Mouse (Mus musculus) forelimb bud, embryonic 11.5 days (tissue): Measurements from ENCODE around the gene Nat9.

ENCODE experiments used
- DNase-seq: peaks from one replicate; pipeline ENCODE4 v3.0.0-alpha.2; 2012; ENCODE audit warnings: low read depth, low spot score

Gene Nat9

GRCm38 (mm10) chr11:115153699-115154292 lies 33.9 kb downstream of the Nat9 start:
- peak; percentile 69 for DNase-seq

GRCm38 (mm10) chr11:115153088-115153487 lies 34.6 kb downstream of the Nat9 start:
- DNase-seq = no peak

- DNase-seq = peak; percentile 76
Measured at GRCm38 (mm10) chr11:115151755-115152429, 35.8 kb downstream of the Nat9 start.

GRCm38 (mm10) chr11:115150741-115151254 lies 36.9 kb downstream of the Nat9 start:
- DNase-seq = no peak

- no peak for DNase-seq
Measured at GRCm38 (mm10) chr11:115147813-115148212, 39.8 kb downstream of the Nat9 start.

- no peak for DNase-seq
Measured at GRCm38 (mm10) chr11:115141970-115142369, 45.7 kb downstream of the Nat9 start.

GRCm38 (mm10) chr11:115138597-115139262 lies 48.9 kb downstream of the Nat9 start:
- no peak for DNase-seq

GRCm38 (mm10) chr11:115133800-115134199 lies 53.9 kb downstream of the Nat9 start, which contains the start of gene Cd300lf:
TSS of gene Cd300lf (minus strand) at chr11:115133992.
- no peak for DNase-seq
